ENCODE assay signal across 15 mouse cellular contexts in the genomic region with DNA sequence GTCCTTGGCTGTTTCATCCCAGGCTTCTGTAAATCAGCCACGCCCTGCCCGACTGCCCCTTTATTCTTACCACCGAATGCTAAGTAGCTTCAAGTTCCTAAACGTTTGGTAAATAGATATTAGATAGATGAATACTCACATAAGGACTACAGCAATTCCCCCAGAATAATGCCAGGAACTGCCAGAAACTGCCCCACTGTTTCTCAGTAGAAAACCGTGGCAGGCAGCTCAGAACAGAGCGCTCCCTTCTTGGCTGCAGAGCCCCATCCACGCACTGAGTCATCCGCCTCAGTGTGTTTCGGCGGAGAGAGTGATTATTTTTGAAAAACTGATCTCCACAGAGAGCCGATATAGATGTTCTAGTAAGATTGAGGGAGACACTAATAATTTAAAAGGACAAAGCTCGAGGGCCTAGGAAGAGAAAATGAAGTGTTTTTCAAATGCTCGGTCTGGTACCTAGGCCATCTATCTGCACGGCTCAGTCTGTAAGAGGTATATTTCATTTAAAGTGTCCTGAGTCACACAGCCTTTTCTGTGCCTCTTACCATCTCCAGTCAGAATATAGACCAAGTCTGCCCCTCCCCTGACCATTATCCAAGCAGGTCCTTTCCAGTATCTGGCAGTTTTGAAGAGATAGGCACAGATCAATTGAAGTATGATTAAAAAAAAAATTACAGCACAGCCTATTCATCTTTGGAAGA.
DNase-seq lines count a peak whose midpoint lies in the region; ATAC-seq and TF ChIP-seq lines count a peak whose summit lies in the region.
"Had no signal": no experiment of that assay in that cellular context is flagged by ENCODE, and none has a peak within 500 bp of the region (broad histone marks: within the 10 kb centered on the region; RNA-seq: fewer than 3 reads in every experiment).

No protein-coding gene starts in this region.

- H3K4me1 ChIP-seq in midbrain, embryonic 15.5 days: no peaks in the 10 kb centered on the region
- no peaks in the 10 kb centered on the region; the same call in 1 of the 2 replicates for H3K4me1 ChIP-seq in midbrain, postnatal 0 days (ENCODE audit: insufficient read depth, low read length)
- H3K4me1 ChIP-seq: embryonic facial prominence, embryonic 15.5 days had no signal

- H3K27me3 ChIP-seq in midbrain, embryonic 15.5 days (replicated peaks): no peaks in the 10 kb centered on the region
- H3K27me3 ChIP-seq in midbrain, postnatal 0 days (ENCODE audit: insufficient read depth, low read length): no peaks in the 10 kb centered on the region
- H3K27me3 ChIP-seq: embryonic facial prominence, embryonic 15.5 days; midbrain, embryonic 12.5 days had no signal

- peak overlapping the region; percentile 12; the same call in 1 of the 2 replicates for H3K27ac ChIP-seq in gastrocnemius, adult 2 months
- H3K27ac ChIP-seq in midbrain, embryonic 15.5 days: no peak overlapping the region
- H3K27ac ChIP-seq in midbrain, postnatal 0 days (ENCODE audit: low read depth, low read length): no peak overlapping the region
- H3K27ac ChIP-seq: embryonic facial prominence, embryonic 15.5 days; kidney, postnatal 0 days; liver, embryonic 14.5 days; midbrain, embryonic 12.5 days had no signal

- H3K36me3 ChIP-seq in midbrain, embryonic 15.5 days (replicated peaks): no peaks in the 10 kb centered on the region
- H3K36me3 ChIP-seq in midbrain, postnatal 0 days (ENCODE audit: insufficient read depth, low read length): no peaks in the 10 kb centered on the region
- H3K36me3 ChIP-seq: embryonic facial prominence, embryonic 15.5 days; midbrain, embryonic 12.5 days had no signal

- intact Hi-C loops in gastrocnemius, adult 2 months (cut with DNase I): loop anchor here (10.0 kb wide), 1 partner anchor 77 kb away; no protein-coding TSS in a partner anchor
- intact Hi-C loops in gastrocnemius, postnatal 14 days (cut with DNase I; ENCODE audit: low total_unique reads): no loop called here
- intact Hi-C loops in gastrocnemius, postnatal 36 days (cut with DNase I): no loop called here

- peak; percentile 54 for ATAC-seq in midbrain, embryonic 15.5 days (replicated peaks)
- ATAC-seq in midbrain, postnatal 0 days (ENCODE audit: low FRiP score): no peak; the same call in 1 of the 2 replicates

- no peaks in the 10 kb centered on the region for H3K9me3 ChIP-seq in midbrain, embryonic 15.5 days
- H3K9me3 ChIP-seq in midbrain, postnatal 0 days (ENCODE audit: low read length): no peaks in the 10 kb centered on the region
- H3K9me3 ChIP-seq: embryonic facial prominence, embryonic 15.5 days; midbrain, embryonic 12.5 days had no signal

- H3K4me2 ChIP-seq in midbrain, embryonic 15.5 days: no peak overlapping the region
- no peak overlapping the region for H3K4me2 ChIP-seq in midbrain, postnatal 0 days (ENCODE audit: low read depth, low read length, poor library complexity, severe bottlenecking)
- H3K4me2 ChIP-seq: embryonic facial prominence, embryonic 15.5 days; midbrain, embryonic 12.5 days had no signal

- no peak overlapping the region for H3K9ac ChIP-seq in midbrain, embryonic 15.5 days
- no peak overlapping the region for H3K9ac ChIP-seq in midbrain, postnatal 0 days (replicated peaks; ENCODE audit: low read length, poor library complexity, severe bottlenecking)
- H3K9ac ChIP-seq: embryonic facial prominence, embryonic 15.5 days; liver, embryonic 14.5 days; midbrain, embryonic 12.5 days had no signal

- 72% methylated on average over 14 of the region's 14 CpGs for WGBS in midbrain, embryonic 15.5 days
- 75% methylated on average over 14 of the region's 14 CpGs for WGBS in midbrain, postnatal 0 days

- no peak for TF ChIP-seq CTCF in gastrocnemius, adult 2 months (IDR thresholded peaks at IDR 0.05)
- TF ChIP-seq CTCF in midbrain, postnatal 0 days (IDR thresholded peaks at IDR 0.05): no peak

- H3K4me3 ChIP-seq in gastrocnemius, adult 2 months: peak overlapping the region; percentile 9; the same call in 1 of the 2 replicates
- no peak overlapping the region for H3K4me3 ChIP-seq in midbrain, embryonic 15.5 days
- H3K4me3 ChIP-seq in midbrain, postnatal 0 days (ENCODE audit: low read depth, low read length): no peak overlapping the region
- H3K4me3 ChIP-seq: embryonic facial prominence, embryonic 15.5 days; midbrain, embryonic 12.5 days had no signal

- DNase-seq in gastrocnemius, adult 2 months: no peak
- no peak for DNase-seq in gastrocnemius, postnatal 14 days
- DNase-seq in midbrain, postnatal 0 days (ENCODE audit: low spot score): no peak
- peak; percentile 41 to 53 for DNase-seq in layer of hippocampus, postnatal 14 days (ENCODE audit: low spot score in 2 of 2)
- peak; percentile 45 to 74 for DNase-seq in right cerebral cortex, postnatal 36 days (ENCODE audit: low spot score in 2 of 2)
- DNase-seq in gastrocnemius, postnatal 36 days: no peak
- no peak for DNase-seq in Muller cell, postnatal 12 days (ENCODE audit: inconsistent ontology term)
- DNase-seq: cerebellum, adult 8-10 months; heart, postnatal 10 days; retina, postnatal 1 day had no signal

Comparison
In these comparisons a context has a peak if more than half of its experiments do, and no peak if none do; other contexts are left out.
1. DNase-seq: peak in layer of hippocampus, postnatal 14 days (2 of 2) and right cerebral cortex, postnatal 36 days (2 of 2); none in gastrocnemius, adult 2 months (single experiment), gastrocnemius, postnatal 14 days (single experiment), midbrain, postnatal 0 days (single experiment), gastrocnemius, postnatal 36 days (0 of 2) and Muller cell, postnatal 12 days (single experiment).